Mouse (Mus musculus): ENCODE results near the gene Gm42742.
A peak's percentile ranks its signal among the peaks of the same experiment; 100 is the strongest.

Gene Gm42742

GRCm38 (mm10) chr7:127019306-127019960, 1.5 kb downstream of the Gm42742 start:
- no peak for DNase-seq

- no peak for DNase-seq
Measured at GRCm38 (mm10) chr7:127018416-127019305, 2.2 kb downstream of the Gm42742 start.

- DNase-seq: no peak
Measured at GRCm38 (mm10) chr7:127017950-127018345, 2.9 kb downstream of the Gm42742 start.

- DNase-seq: peak; percentile 98
Measured at GRCm38 (mm10) chr7:127016971-127017949, 3.6 kb downstream of the Gm42742 start, which contains the start of gene Pagr1a. Gene Pagr1a (minus strand): TSS chr7:127017352.

GRCm38 (mm10) chr7:127016486-127016938, 4.4 kb downstream of the Gm42742 start:
- peak in 1 of 2 experiments; percentile 70 for DNase-seq

- no peak for DNase-seq
Measured at GRCm38 (mm10) chr7:127016481-127016485, 4.6 kb downstream of the Gm42742 start, which contains the start of gene Pagr1b. Gene Pagr1b (minus strand): TSS chr7:127016484.

GRCm38 (mm10) chr7:127016081-127016480, 4.8 kb downstream of the Gm42742 start:
- peak; percentile 54 to 59 for DNase-seq

GRCm38 (mm10) chr7:127014993-127015392, 5.9 kb downstream of the Gm42742 start:
- DNase-seq: no peak

GRCm38 (mm10) chr7:127014320-127014719, 6.6 kb downstream of the Gm42742 start, which contains the start of gene Mvp:
Gene Mvp (minus strand): TSS chr7:127014621.
- peak; percentile 83 to 86 for DNase-seq

GRCm38 (mm10) chr7:127013385-127013784, 7.5 kb downstream of the Gm42742 start:
- DNase-seq: no peak

- DNase-seq: no peak
Measured at GRCm38 (mm10) chr7:127012845-127013244, 8.1 kb downstream of the Gm42742 start.

GRCm38 (mm10) chr7:127012374-127012773, 8.5 kb downstream of the Gm42742 start:
- no peak for DNase-seq

GRCm38 (mm10) chr7:127011717-127012116, 9.2 kb downstream of the Gm42742 start:
- DNase-seq: no peak

GRCm38 (mm10) chr7:127011051-127011450, 9.8 kb downstream of the Gm42742 start:
- DNase-seq: no peak

GRCm38 (mm10) chr7:127009307-127010085, 11.4 kb downstream of the Gm42742 start:
- DNase-seq: no peak

- peak; percentile 75 to 80 for DNase-seq
Measured at GRCm38 (mm10) chr7:127008239-127009019, 12.5 kb downstream of the Gm42742 start.

- no peak for DNase-seq
Measured at GRCm38 (mm10) chr7:127007313-127008024, 13.4 kb downstream of the Gm42742 start.

- no peak for DNase-seq
Measured at GRCm38 (mm10) chr7:127004122-127004875, 16.6 kb downstream of the Gm42742 start.

- DNase-seq: no peak
Measured at GRCm38 (mm10) chr7:127003620-127004019, 17.3 kb downstream of the Gm42742 start.

GRCm38 (mm10) chr7:126999568-126999967, 21.3 kb downstream of the Gm42742 start:
- DNase-seq: no peak
